In the genomic region with DNA sequence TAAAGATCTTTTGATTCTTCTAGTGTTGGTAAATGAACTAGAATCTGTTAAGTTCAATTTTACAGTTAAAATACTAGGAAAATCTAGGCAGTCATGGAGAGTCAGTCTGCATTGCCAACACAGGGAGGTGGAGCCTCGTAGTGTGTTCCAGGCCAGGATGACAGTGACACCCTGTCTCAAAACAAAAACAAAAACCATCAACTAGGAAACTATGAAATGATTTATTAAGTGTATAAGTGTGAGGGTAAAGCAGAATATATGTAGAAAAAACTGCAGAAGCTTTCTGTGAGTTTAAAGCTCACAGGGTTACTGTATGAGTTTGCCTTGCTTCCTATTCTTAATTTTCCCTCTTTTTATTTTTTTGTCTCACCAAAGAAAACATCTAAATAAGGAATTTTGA, we compare ENCODE assay signal across 16 mouse cellular contexts.
"Had no signal": no experiment of that assay in that cellular context is flagged by ENCODE, and none has a peak within 500 bp of the region (broad histone marks: within the 10 kb centered on the region; RNA-seq: fewer than 3 reads in every experiment).

No protein-coding gene starts in this region.

- H3K4me3 ChIP-seq: liver, embryonic 13.5 days; liver, embryonic 15.5 days; megakaryocyte, embryonic 14.5 days; midbrain, embryonic 13.5 days; midbrain, embryonic 15.5 days; neural tube, embryonic 12.5 days; stomach, embryonic 15.5 days had no signal

- H3K9me3 ChIP-seq: liver, embryonic 13.5 days; liver, embryonic 15.5 days; megakaryocyte, embryonic 14.5 days; midbrain, embryonic 13.5 days; midbrain, embryonic 15.5 days; neural tube, embryonic 12.5 days; stomach, embryonic 15.5 days had no signal

- DNase-seq: liver, embryonic 13.5 days; liver, postnatal 0 days; right cerebral cortex, postnatal 14 days; thymus, adult 2 months; thymus, postnatal 25 days; thymus, postnatal 4 days had no signal

- H3K36me3 ChIP-seq: midbrain, embryonic 15.5 days had no signal

- H3K27me3 ChIP-seq: liver, embryonic 13.5 days; liver, embryonic 15.5 days; megakaryocyte, embryonic 14.5 days; midbrain, embryonic 13.5 days; midbrain, embryonic 15.5 days; neural tube, embryonic 12.5 days; stomach, embryonic 15.5 days had no signal

- H3K4me1 ChIP-seq: liver, embryonic 13.5 days; liver, embryonic 15.5 days; megakaryocyte, embryonic 14.5 days; midbrain, embryonic 13.5 days; midbrain, embryonic 15.5 days; neural tube, embryonic 12.5 days; stomach, embryonic 15.5 days had no signal

- H3K9ac ChIP-seq: liver, embryonic 13.5 days; liver, embryonic 15.5 days; liver, postnatal 0 days; midbrain, embryonic 13.5 days; midbrain, embryonic 15.5 days; neural tube, embryonic 12.5 days; stomach, embryonic 15.5 days had no signal

- ATAC-seq: liver, postnatal 0 days; lung, postnatal 0 days; midbrain, embryonic 13.5 days; midbrain, embryonic 15.5 days had no signal

- H3K4me2 ChIP-seq: liver, embryonic 11.5 days; liver, embryonic 13.5 days; liver, embryonic 15.5 days; midbrain, embryonic 13.5 days; midbrain, embryonic 15.5 days; neural tube, embryonic 12.5 days; stomach, embryonic 15.5 days had no signal

- H3K27ac ChIP-seq: liver, embryonic 13.5 days; liver, embryonic 15.5 days; macrophage; midbrain, embryonic 13.5 days; midbrain, embryonic 15.5 days; neural tube, embryonic 12.5 days; stomach, embryonic 15.5 days; stomach, postnatal 0 days had no signal
